Mouse (Mus musculus) liver, embryonic 14 days (tissue): Measurements from ENCODE around the gene Bach1. TPM values are rescaled to one million over a fixed set of nuclear protein-coding genes. Genes with fewer than 3 reads are reported as not detected.

Source experiments
- polyA plus RNA-seq: library from polyadenylated mRNA; depleted of rRNA; stranded (reverse); fragments of >200 nt; gene quantifications from 2 replicates; pipeline ENCODE4 v1.2.3, GENCODE M21; 2012; rRNA removed

Gene Bach1
- polyA plus RNA-seq = 5.6 and 6.8 TPM in 2 replicates

GRCm38 (mm10) chr16:87698692-87699305, at the start of gene Bach1:
Gene Bach1, plus strand, starts transcription at chr16:87698945.

Other genes with a start within 250 kb of the Bach1 start
- 17.0 and 17.8 TPM in 2 replicates for gene Usp16, start 244.2 kb upstream of the Bach1 start, polyA plus RNA-seq
- 122 and 135 TPM in 2 replicates for gene Cct8, start 203.1 kb upstream of the Bach1 start, polyA plus RNA-seq
- 0.05 and 0.23 TPM in 2 replicates for gene Map3k7cl, start 145.6 kb upstream of the Bach1 start, polyA plus RNA-seq